Mouse (Mus musculus) kidney, embryonic 16.5 days (tissue): Measurements from ENCODE around the gene Rapgef2. TPM values are rescaled to one million over a fixed set of nuclear protein-coding genes. Genes with fewer than 3 reads are reported as not detected.
A peak's percentile ranks its signal among the peaks of the same experiment; 100 is the strongest.
"Not testable (repeated sequence)": the region's sequence is repeated elsewhere in the genome, so short reads cannot be mapped to it uniquely, and the experiment has no call there.

ENCODE experiments used
- ATAC-seq: fragments of 200-750 bp; cut with Nextera tagmentation; 2 replicates; pipeline ENCODE4 v1.8.0; 2017; ENCODE audit warnings: moderate TSS enrichment; ENCODE audit not compliant: low FRiP score, low TSS enrichment
- H3K27ac ChIP-seq: fragments of 300-500 bp; sonication (generic); 2 replicates; pipeline ENCODE4 v1.5.1; 2014; ENCODE audit warnings: low read length
- H3K27me3 ChIP-seq: fragments of 300-500 bp; sonication (generic); 2 replicates; pipeline ENCODE4 v1.6.1; 2014; ENCODE audit warnings: low read length, control low read depth, mixed read lengths; ENCODE audit not compliant: insufficient read depth
- H3K36me3 ChIP-seq: fragments of 300-500 bp; sonication (generic); 2 replicates; pipeline ENCODE4 v1.6.1; 2014; ENCODE audit warnings: low read length, control low read depth, mixed read lengths; ENCODE audit not compliant: insufficient read depth
- H3K4me1 ChIP-seq: fragments of 300-500 bp; sonication (generic); 2 replicates; pipeline ENCODE4 v1.6.1; 2014; ENCODE audit warnings: low read length, control low read depth, mixed read lengths; ENCODE audit not compliant: insufficient read depth
- H3K4me2 ChIP-seq: fragments of 300-500 bp; sonication (generic); replicated peaks from 2 replicates; pipeline ENCODE4 v1.6.1; 2014; ENCODE audit warnings: low read depth, low read length
- H3K4me3 ChIP-seq: fragments of 300-500 bp; sonication (generic); 2 replicates; pipeline ENCODE4 v1.5.1; 2014; ENCODE audit warnings: mild to moderate bottlenecking, low read length
- H3K9ac ChIP-seq: fragments of 300-500 bp; sonication (generic); replicated peaks from 2 replicates; pipeline ENCODE4 v1.6.1; 2014; ENCODE audit warnings: low read length
- H3K9me3 ChIP-seq: fragments of 300-500 bp; sonication (generic); 2 replicates; pipeline ENCODE4 v1.6.1; 2016; ENCODE audit warnings: low read length, control low read depth
- WGBS: fragments of 180-500 bp; shearing (Covaris S2); extraction: QIAGEN DNeasy Blood & Tissue Kit; methylation state at CpG from one replicate; pipeline ENCODE4 v1.1.7; 2014; 5-methylcytosine and 5-hydroxymethylcytosine counted together
- polyA plus RNA-seq: library from polyadenylated mRNA; unstranded; fragments of >200 nt; fragmentation: Nextera tagmentation; extraction: Ambion mirVana; gene quantifications from 2 replicates; pipeline ENCODE4 v1.2.1, GENCODE M21; 2015

Rapgef2 gene
- polyA plus RNA-seq, 1 experiment from 2014 or later: 4.0 TPM

GRCm38 (mm10) chr3:79179499-79180053 lies 106.7 kb downstream of the Rapgef2 start:
- no peaks in the 10 kb centered on the region for H3K9me3 ChIP-seq
- no peaks in the 10 kb centered on the region for H3K27me3 ChIP-seq
- 0 out of 2 replicates have a peak overlapping the region, but pooled peaks have one; percentile 18 for H3K9ac ChIP-seq
- ATAC-seq: no peak
- H3K27ac ChIP-seq: no peak overlapping the region
- H3K4me3 ChIP-seq: no peak overlapping the region
- H3K4me1 ChIP-seq: peaks cover 55% of the 10 kb centered on the region
- 89% methylated on average over 2 of the region's 2 CpGs for WGBS
- H3K36me3 ChIP-seq: no peaks in the 10 kb centered on the region
- H3K4me2 ChIP-seq: no peak overlapping the region; the same call in 1 of the 2 replicates

GRCm38 (mm10) chr3:79178708-79179107 lies 107.6 kb downstream of the Rapgef2 start:
- no peak overlapping the region for H3K9ac ChIP-seq
- no peak overlapping the region for H3K4me3 ChIP-seq
- ATAC-seq: no peak
- peaks cover 55% of the 10 kb centered on the region for H3K4me1 ChIP-seq
- no peaks in the 10 kb centered on the region for H3K27me3 ChIP-seq
- H3K36me3 ChIP-seq: no peaks in the 10 kb centered on the region
- H3K4me2 ChIP-seq: no peak overlapping the region
- 57% methylated on average over 3 of the region's 3 CpGs for WGBS
- no peak overlapping the region for H3K27ac ChIP-seq
- H3K9me3 ChIP-seq: no peaks in the 10 kb centered on the region

GRCm38 (mm10) chr3:79178070-79178469 lies 108.2 kb downstream of the Rapgef2 start:
- no peak overlapping the region for H3K4me2 ChIP-seq

GRCm38 (mm10) chr3:79177136-79177870 lies 109.0 kb downstream of the Rapgef2 start:
- Histone ChIP-seq H3K9me3 (no peaks in the 10 kb centered on the region), H3K36me3 (peaks cover 8% of the 10 kb centered on the region; the same call in 1 of the 2 replicates), H3K4me3 (no peak overlapping the region), H3K4me2 (no peak overlapping the region), H3K9ac (no peak overlapping the region), H3K4me1 (peaks cover 49% of the 10 kb centered on the region), H3K27ac (peak overlapping the region; percentile 17; the same call in 1 of the 2 replicates), H3K27me3 (no peaks in the 10 kb centered on the region)
- 79% methylated on average over 8 of the region's 8 CpGs for WGBS
- ATAC-seq: no peak

More at GRCm38 (mm10) chr3:79178070-79178469, 108.2 kb downstream of the Rapgef2 start:
- Histone ChIP-seq H3K27me3 (no peaks in the 10 kb centered on the region), H3K4me3 (no peak overlapping the region), H3K9me3 (no peaks in the 10 kb centered on the region), H3K36me3 (peaks cover 3% of the 10 kb centered on the region; the same call in 1 of the 2 replicates), H3K4me1 (peaks cover 55% of the 10 kb centered on the region), H3K9ac (no peak overlapping the region), H3K27ac (peak overlapping the region; percentile 17; the same call in 1 of the 2 replicates)
- WGBS: 59% methylated on average over 6 of the region's 6 CpGs
- ATAC-seq: no peak

- no peak overlapping the region for H3K4me3 ChIP-seq
- H3K9ac ChIP-seq: no peak overlapping the region
- no peak overlapping the region for H3K27ac ChIP-seq
- H3K36me3 ChIP-seq: peaks cover 8% of the 10 kb centered on the region; the same call in 1 of the 2 replicates
- WGBS: 80% methylated on average over 6 of the region's 6 CpGs
- no peaks in the 10 kb centered on the region for H3K9me3 ChIP-seq
- peaks cover 18% of the 10 kb centered on the region; the same call in 1 of the 2 replicates for H3K4me1 ChIP-seq
- ATAC-seq: no peak
- H3K4me2 ChIP-seq: no peak overlapping the region
- H3K27me3 ChIP-seq: no peaks in the 10 kb centered on the region
Measured at GRCm38 (mm10) chr3:79174168-79174567, 112.1 kb downstream of the Rapgef2 start.

GRCm38 (mm10) chr3:79173291-79173690 lies 113.0 kb downstream of the Rapgef2 start:
- WGBS: 85% methylated on average over 5 of the region's 5 CpGs
- peaks cover 8% of the 10 kb centered on the region; the same call in 1 of the 2 replicates for H3K36me3 ChIP-seq
- no peak overlapping the region for H3K9ac ChIP-seq
- no peak for ATAC-seq
- H3K27me3 ChIP-seq: no peaks in the 10 kb centered on the region
- peaks cover 14% of the 10 kb centered on the region; the same call in 1 of the 2 replicates for H3K4me1 ChIP-seq
- no peak overlapping the region for H3K4me3 ChIP-seq
- no peak overlapping the region for H3K4me2 ChIP-seq
- no peak overlapping the region for H3K27ac ChIP-seq
- H3K9me3 ChIP-seq: no peaks in the 10 kb centered on the region

GRCm38 (mm10) chr3:79171146-79171545 lies 115.2 kb downstream of the Rapgef2 start:
- not testable (repeated sequence) for H3K27me3 ChIP-seq, ATAC-seq, H3K4me2 ChIP-seq, H3K9me3 ChIP-seq, H3K9ac ChIP-seq, H3K4me1 ChIP-seq, H3K4me3 ChIP-seq, H3K27ac ChIP-seq, H3K36me3 ChIP-seq
- WGBS: 93% methylated on average over 8 of the region's 8 CpGs

GRCm38 (mm10) chr3:79168168-79168827 lies 118.0 kb downstream of the Rapgef2 start:
- no peak for ATAC-seq
- WGBS: 65% methylated on average over 2 of the region's 2 CpGs
- 0 out of 2 replicates have a peak, but pooled peaks cover 3% of the 10 kb centered on the region for H3K4me1 ChIP-seq
- no peak overlapping the region for H3K9ac ChIP-seq
- H3K36me3 ChIP-seq: peaks cover 7% of the 10 kb centered on the region; the same call in 1 of the 2 replicates
- no peak overlapping the region for H3K27ac ChIP-seq
- H3K9me3 ChIP-seq: no peaks in the 10 kb centered on the region
- no peak overlapping the region for H3K4me2 ChIP-seq
- no peaks in the 10 kb centered on the region for H3K27me3 ChIP-seq
- no peak overlapping the region for H3K4me3 ChIP-seq

- 0 out of 2 replicates have a peak, but pooled peaks cover 3% of the 10 kb centered on the region for H3K4me1 ChIP-seq
- H3K4me3 ChIP-seq: no peak overlapping the region
- no peak overlapping the region for H3K9ac ChIP-seq
- ATAC-seq: no peak
- no peaks in the 10 kb centered on the region; the same call in 1 of the 2 replicates for H3K36me3 ChIP-seq
- H3K27ac ChIP-seq: no peak overlapping the region
- 92% methylated on average over 2 of the region's 2 CpGs for WGBS
- no peaks in the 10 kb centered on the region for H3K9me3 ChIP-seq
- H3K27me3 ChIP-seq: no peaks in the 10 kb centered on the region
- no peak overlapping the region for H3K4me2 ChIP-seq
Measured at GRCm38 (mm10) chr3:79167586-79167985, 118.7 kb downstream of the Rapgef2 start.
